Mouse (Mus musculus) liver, adult (tissue): ENCODE data around the gene Zfhx2.

Source experiments
- GATA4 ChIP-seq: IDR thresholded peaks from 2 replicates; pipeline ENCODE4 v1.6.1; 2014; ENCODE audit warnings: mild to moderate bottlenecking, low read length; ENCODE audit not compliant: insufficient replicate concordance

Gene Zfhx2

DNA sequence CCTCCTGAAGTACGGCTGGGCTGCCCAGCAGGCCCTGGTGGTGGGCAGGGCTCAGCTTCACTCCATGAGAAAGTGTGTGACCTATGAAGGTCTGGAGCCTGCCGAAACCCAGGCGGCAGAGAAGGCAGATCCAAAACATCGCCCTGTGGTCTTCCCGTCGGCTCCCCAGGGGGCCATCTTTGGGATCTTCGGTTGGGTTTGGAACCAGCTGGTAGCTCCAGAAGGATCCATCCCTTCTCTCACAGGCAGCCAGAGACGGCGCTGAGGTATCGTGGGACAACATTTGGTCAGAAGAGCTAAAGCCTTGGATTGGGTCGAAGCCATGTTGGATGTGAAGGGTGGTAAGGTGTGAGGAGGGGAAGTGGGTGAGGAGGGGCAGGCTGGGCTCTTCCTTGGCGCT lies 17.7 kb downstream of the Zfhx2 start:
- TF ChIP-seq GATA4: no peak

DNA sequence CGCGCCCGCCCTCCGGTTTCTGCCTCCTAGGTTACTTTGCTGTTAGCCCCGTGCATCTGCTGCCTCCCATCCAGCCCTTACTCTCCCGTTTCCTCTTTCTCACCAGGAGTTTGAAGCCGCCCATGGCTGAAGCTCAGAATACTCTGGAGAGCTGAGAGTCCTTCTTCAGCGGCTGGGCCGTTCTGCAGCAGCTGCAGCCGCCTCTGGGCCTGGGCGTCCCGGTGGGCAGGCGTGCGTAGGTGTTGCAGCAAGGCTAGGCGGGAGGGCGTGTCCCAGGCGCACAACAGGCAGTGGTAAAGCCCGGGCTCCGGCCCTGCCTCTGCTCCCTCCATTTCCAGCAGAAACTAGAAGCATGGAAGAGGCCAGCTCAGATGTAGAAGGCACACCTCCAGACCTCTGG lies 20.4 kb downstream of the Zfhx2 start:
- no peak for TF ChIP-seq GATA4

DNA sequence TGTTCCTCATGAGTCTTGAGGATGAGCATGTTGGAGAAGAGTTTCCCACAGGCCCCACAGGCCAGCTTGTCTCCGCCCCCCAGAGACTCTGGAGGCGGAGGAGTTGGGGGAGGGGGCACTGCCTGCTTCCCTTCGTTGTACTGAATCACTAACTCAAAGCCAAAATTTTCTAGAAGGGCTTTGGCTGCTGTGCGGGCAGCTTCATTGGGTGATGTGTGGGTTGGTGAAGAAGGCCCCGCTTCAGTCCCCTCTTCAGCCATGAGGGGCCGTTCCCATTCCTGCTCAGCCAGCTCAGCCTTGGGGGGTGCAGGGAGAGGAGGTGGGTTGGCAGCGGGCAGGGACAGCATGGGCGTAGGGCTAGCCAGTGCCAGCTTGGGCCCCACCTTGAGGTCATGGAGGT lies 26.1 kb downstream of the Zfhx2 start:
- TF ChIP-seq GATA4: no peak

DNA sequence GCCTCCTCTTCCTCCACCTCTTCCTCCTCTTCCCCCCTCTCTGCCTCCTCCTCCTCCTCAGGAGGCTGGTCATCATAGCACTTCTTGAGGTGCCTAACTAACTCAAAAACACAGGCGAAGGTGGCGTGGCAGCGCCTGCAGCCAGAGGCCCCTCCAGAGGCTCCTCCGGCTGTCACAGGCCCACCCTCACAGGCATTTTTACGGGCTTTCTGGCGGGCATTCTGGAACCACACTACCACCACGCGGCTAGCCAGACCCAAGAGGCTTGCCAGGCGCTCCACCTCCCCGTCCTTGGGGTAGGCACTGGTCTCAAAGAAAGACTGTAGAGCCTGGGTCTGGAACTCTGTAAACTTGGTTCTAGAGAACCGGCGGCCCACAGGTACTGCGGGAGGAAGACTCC lies 26.7 kb downstream of the Zfhx2 start:
- no peak for TF ChIP-seq GATA4

DNA sequence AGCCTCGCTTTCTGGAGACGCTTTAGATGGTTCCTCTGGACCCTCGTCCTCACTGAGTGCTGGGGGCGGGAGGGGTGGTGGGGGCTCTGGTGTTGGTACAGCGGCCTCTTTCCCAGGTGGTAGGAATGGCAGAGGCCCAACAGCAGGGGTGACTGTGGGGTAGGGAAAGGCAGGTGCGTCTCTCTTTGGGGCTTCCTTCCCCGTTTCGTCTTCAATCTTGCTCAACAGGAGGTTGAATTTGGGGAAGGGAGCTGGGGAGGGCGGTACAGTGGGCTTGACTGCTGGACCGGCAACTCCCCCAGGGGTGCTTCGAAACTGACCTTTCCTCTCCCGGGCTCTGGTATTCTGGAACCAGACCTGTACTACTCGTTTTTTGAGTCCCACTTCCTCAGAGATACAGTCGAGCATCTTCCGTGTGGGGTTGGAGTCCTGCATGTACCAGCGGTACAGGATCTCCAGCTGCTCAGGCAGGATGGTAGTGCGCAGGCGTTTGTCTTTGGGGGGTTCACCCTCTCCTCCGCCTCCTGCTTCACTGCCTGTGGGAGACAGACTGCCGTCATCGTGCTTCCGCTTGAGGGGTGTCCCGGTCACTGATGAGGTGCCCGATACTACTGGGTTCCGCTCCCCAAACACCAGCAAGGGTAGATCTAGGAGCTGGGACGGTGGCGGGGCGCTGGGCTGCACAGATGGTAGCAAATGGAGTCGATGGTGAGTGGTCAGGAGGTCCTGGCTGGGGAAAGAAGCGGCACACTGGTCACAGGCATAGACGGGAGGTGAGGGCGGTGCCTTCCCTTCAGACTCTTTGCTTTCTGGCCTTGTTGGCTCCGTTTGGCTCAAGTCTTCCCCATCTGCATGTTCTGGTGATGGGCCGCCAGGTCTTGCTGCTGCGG lies 27.4 kb downstream of the Zfhx2 start:
- no peak for TF ChIP-seq GATA4

DNA sequence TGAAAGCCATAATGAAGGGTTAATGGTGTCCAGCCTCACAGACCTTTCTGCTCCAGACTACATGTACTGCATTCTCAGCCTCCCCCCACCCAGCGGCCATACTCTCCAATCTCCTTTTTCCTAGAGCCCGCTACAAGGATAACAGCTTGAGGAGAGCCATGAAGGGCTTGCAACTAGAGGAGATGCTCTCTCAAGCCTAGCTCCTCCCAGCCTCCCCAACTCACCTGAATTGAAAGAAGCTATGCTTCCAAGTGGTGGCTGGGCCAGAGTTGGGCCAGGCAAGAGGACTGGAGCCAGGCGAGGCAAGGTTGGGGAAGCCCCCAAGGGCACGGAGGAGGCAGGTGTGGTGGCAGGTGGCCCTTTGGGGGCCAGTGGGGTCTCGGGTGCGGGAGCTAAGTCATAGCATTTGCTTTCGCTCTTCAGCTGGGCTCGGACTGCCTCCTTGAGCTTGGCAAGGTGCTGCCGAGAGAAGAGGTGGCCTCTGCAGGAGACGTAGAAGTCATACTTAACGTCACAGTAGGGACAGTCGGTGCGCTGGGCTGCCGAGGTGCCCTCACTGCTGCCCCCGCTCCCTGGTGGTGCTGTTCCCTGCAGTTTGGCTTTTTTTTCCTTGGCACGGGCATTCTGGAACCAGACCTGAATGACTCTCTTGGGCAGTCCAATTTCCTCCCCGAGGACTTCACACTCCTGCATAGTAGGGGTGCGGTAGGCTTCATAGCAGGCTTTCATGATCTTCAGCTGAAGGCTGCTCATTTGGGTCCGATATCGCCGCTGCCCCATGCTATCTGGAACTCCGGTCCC lies 28.3 kb downstream of the Zfhx2 start:
- no peak for TF ChIP-seq GATA4

DNA sequence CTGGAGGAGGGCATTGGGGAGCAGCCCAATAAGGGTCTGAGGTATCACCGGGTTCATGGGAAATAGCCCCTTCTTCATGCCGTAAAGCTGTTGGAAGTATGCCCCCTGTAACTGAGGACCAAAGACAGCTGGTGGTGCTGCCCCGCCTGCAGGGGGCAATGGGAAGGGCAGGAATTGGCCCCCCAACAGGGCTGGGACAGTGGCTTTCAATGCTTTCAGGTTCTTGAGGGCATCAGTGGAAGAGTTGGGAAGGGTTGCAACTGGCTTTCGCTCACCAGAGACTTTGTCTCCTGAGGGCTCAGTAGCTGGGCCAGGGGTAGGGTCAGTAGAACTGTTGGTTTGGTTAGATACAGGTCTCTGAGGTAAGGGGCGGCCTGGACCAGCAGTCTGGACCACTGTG lies 29.0 kb downstream of the Zfhx2 start:
- no peak for TF ChIP-seq GATA4

DNA sequence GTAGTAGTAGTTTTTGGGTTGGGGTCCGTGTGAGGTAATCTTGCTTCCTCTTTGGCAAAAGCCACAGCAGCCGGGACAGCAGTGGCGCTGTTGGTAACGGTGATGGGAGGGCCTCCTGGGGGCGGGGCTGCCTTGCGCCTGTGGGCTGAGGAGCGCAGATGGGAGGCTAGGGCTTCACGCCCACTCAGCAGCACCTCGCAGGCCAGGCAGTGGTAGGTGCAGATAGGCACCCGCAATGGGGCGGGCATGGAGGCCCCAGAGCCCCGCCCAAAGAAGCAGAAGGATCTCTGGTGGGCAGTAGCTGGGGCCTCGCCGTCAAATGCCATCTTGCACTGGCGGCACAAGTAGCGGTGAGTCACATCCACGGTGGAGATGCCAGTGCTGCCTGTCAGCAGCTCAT lies 29.5 kb downstream of the Zfhx2 start:
- TF ChIP-seq GATA4: no peak

DNA sequence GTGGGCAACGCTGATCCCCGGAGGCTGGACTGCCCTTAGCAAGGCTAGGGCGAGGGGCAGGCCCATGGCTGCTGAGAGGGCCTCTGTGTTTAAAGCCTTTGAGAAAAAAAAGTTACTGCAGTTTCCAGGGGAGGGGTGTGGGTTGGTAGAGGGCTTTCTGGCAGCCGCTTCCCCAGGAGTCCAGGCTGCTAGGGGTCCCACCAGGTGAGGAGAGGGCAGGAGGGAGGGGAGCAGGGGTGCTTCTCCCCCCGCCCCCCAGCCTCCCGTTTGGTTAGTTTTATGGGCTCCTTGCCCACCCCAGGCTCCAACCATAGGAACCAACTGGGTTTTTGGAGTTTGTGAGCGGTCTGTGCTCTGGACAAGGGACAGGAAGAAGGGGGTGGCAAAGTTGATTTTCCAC lies 30.3 kb downstream of the Zfhx2 start:
- no peak for TF ChIP-seq GATA4

DNA sequence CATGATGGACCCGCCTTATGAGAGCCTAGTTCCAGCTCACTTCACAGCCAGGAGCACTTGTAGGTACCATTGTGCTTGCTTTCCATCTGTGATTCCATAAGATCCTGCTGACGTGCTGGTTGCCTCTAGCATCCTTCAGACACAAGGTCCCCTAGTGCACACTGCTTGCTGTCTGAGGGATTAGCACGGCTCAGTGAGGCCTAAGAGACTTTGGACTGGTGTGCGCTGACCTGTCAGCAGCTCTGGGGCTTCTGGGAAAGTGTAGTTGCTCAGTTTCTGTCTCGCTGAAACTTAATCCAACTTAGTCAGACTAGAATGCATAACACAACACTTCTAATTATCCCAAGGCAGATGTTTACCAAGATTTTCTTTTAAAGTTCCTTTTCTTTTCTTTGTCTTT lies 32.2 kb downstream of the Zfhx2 start:
- TF ChIP-seq GATA4: no peak

DNA sequence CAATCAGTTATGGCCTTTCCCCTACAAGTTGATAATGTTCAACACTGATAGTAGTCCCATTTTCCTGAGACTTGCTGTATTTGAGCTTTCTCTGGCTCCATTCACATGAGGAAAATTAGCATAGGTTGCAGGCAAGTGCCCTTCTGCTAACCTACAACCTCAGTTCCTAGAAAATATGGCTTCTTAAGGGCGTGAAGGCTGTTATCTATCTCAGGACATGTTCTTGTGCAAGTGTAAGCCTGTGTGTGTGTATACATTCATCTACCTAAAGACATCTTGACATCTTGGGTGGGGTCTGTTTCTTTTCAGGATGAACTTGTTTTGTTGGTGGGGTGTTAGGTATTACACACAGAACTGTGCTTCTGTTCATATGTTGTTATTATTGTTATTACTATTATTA lies 33.1 kb downstream of the Zfhx2 start:
- no peak for TF ChIP-seq GATA4

DNA sequence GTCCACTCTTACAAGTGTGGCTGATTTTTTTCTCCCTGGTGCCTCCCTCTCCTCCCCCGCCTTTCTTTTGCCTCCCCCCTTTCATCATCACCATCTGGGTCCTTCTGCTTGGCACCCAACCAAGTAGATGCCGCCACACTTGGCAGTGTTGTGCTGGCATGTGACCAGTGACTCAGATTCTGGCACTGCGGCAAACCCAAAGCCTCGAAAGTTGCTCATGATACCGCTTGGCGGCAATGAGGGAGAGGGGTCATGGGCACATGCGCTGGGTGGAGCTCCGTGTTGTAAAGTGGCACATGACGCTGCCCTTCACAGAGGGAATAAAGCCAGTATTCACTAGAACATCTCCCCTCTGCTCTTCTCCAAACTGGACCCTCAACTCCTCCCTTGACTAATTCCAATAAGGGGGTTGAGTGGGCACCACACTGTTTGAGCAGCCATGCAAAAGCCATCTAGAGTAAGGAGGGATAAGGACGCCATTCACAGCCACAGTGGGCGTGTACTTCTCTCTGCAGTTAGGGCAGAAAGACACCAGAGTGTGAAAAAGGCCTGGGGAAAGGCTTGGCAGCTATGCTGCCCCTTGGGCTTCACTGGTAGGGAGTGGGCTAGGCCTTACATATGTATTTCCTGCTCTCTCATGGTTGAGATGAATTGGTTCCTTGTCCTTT lies 36.8 kb downstream of the Zfhx2 start:
- TF ChIP-seq GATA4: no peak

DNA sequence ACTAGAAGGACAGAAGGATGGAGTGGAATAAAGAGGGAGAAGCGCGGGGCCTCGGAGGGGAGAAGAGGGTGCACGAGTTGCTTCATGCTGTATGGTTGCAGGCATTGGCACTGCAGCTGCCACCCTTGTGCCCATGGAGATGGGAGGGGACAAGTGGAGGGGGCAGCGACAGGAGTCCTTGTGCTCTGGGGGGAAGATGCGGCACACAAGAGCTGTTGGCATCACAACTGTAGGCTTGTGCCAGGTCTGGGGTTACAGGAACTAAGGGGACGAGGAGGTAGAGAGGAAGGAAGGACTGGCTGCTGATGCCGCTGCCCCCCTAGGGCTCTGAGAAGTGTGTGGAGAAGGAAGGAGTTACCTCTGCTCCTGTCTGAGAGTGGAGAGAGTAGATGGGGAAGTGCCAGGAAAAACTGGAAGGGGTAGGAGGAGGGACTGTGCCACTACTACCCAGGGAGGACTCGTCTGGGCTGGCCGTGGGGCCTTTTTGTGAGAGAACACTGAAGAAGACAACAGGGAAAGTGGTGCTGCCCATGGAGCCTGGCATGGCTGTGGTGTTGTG lies 37.9 kb downstream of the Zfhx2 start:
- no peak for TF ChIP-seq GATA4

DNA sequence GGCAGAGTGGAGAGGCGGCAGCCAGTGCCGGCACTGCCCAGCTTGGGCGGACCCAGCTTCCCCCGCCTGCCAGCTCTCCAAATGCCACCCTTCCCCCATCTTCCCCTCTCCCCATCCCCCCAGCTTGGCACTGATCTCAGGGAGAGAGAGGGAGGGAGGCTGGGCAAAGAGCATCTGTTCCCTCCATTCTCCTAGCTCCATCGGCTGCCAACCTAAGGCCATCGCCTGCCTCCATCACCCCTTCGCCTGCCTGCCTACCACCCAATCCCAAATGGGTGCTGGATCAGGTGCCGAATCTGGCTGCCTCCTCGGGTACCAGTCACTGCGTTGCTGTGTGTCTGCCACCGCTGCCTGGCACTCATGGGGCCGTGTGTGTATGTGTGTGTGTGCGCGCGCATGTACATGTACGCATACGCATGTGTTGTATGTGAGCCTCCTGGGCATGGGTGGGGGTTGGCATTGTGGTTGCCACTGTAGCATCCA lies 38.4 kb downstream of the Zfhx2 start:
- no peak for TF ChIP-seq GATA4

DNA sequence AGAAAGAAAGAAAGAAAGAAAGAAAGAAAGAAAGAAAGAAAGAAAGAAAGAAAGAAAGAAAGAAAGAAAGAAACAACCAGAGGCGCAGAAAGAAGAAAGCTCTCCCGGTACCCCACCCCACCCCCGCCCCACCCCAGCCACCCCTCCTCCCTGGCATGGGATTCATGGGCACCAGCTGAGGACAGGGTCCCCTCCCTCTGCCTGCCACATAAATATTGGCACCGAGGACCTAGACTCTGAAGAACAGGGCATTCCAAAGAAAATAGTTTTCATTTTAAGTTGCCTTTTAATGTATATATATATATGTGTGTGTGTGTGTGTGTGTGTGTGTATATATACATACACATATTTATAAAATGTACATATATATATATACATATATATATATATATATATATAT lies 39.1 kb downstream of the Zfhx2 start:
- TF ChIP-seq GATA4: no peak

DNA sequence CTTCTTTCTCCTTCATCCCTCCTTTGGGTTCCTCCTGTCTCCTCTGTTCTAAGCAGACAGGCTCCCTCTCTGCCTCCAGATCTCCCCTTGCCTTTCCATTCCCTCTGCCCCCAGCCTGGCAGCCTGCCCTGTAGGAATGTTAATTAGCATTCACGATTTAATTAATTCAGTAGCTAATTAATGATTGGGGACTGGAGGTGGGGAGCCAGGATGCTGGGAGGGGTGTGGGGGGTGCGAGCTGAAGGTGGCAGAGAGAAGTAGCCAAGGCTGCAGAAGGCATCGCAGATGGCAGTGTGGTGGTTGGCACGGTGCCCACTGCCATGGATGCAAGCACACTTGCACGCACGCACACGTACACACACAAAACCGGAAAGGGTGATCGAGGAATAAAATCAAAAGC lies 39.6 kb downstream of the Zfhx2 start:
- TF ChIP-seq GATA4: no peak

DNA sequence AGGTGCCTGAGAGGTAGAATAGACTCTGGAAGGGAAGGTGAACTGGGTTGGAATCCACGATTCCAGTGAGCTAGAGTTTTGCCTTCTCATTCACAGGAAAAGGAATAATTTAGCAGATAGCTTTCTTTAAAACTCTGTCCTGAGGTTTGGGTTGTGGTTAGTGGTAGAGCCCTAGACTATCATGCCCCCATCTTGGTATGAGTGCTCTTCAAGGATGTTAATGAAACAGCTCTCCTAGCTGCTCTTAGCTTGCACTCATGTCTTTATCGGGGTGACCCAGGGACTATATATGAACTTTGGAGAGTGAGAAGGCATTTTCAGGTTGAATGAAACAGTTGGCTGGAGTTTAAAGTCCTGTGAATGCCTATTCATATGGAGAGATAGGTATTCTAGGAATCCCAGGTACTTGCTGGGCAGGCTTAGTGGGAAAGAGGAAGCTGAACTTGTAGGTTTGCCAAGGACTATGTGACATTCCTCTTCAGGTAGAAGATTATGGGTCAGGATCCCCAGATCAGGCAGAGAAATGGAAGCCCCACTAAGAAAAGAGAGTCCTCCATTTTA lies 44.1 kb downstream of the Zfhx2 start:
- TF ChIP-seq GATA4: no peak
